Mouse (Mus musculus): ENCODE results near the gene Rnf141. TPM values are rescaled to one million over a fixed set of nuclear protein-coding genes. Genes with fewer than 3 reads are reported as not detected.
A peak's percentile ranks its signal among the peaks of the same experiment; 100 is the strongest.

The Rnf141 gene
- 29.0 and 30.7 TPM in 2 replicates for polyA plus RNA-seq (2015; fragmentation: Nextera tagmentation; extraction: Ambion mirVana)

GRCm38 (mm10) chr7:110843916-110844874 is at the start of gene Rnf141:
Gene Rnf141 (minus strand): TSS chr7:110844457.
- Histone ChIP-seq H3K27ac (ENCODE audit: low read length) (peak within 1 kb of the TSS; percentile 99), H3K27me3 (ENCODE audit: control insufficient read depth, insufficient read depth, low read depth, low read length) (no peaks in the 10 kb centered on the region), H3K36me3 (ENCODE audit: control insufficient read depth, insufficient read depth) (no peaks in the 10 kb centered on the region), H3K9me3 (replicated peaks; ENCODE audit: control insufficient read depth, low read length) (no peaks in the 10 kb centered on the region), H3K4me1 (ENCODE audit: control insufficient read depth, low read depth, low read length) (peaks cover 26% of the 10 kb centered on the region), H3K4me3 (ENCODE audit: low read depth, low read length) (peak within 1 kb of the TSS; percentile 92), H3K4me2 (ENCODE audit: low read depth, low read length) (peak within 1 kb of the TSS; percentile 85), H3K9ac (ENCODE audit: low read depth, low read length) (peak within 1 kb of the TSS; percentile 95)
- under 1% methylated on average over 42 of the region's 42 CpGs for WGBS (ENCODE audit: insufficient replicate concordance)
- ATAC-seq (ENCODE audit: low read depth): peak; percentile 88

DNA sequence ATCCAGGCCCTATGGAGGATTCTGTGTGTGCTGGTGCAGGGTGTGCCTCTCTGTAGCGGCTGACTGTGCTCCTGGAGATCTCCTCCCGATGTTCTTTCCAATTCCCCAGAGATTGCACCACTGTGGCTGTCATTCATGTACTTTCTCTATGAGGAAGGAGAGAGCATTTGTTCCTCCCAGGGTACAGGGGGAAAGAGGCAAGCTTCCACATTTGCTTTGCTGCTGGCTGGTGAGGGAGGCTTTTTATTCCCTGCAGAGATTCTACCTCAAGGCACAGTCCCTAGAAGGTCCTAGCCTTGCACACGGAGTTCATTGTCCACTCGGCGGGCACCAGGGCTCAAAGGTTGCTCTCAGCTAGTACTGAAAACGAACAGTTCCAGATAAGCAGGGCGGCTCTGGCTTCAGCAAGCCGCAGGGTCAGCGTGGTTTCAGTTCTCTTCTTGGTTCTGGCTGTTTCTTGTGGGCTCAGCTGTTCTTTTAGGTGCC is 47.3 kb upstream of the Rnf141 start:
- ATAC-seq (ENCODE audit: low read depth): peak; percentile 62
- peak overlapping the region; percentile 75 for H3K27ac ChIP-seq (ENCODE audit: low read length)
- 11% methylated on average over 9 of the region's 9 CpGs for WGBS (ENCODE audit: insufficient replicate concordance)
- H3K4me1 ChIP-seq (ENCODE audit: control insufficient read depth, low read depth, low read length): peaks cover 13% of the 10 kb centered on the region
- H3K9ac ChIP-seq (ENCODE audit: low read depth, low read length): peak overlapping the region; percentile 48; the same call in 1 of the 2 replicates
- H3K27me3 ChIP-seq (ENCODE audit: control insufficient read depth, insufficient read depth, low read depth, low read length): no peaks in the 10 kb centered on the region
- H3K4me2 ChIP-seq (ENCODE audit: low read depth, low read length): peak overlapping the region; percentile 48
- H3K4me3 ChIP-seq (ENCODE audit: low read depth, low read length): no peak overlapping the region
- H3K9me3 ChIP-seq (replicated peaks; ENCODE audit: control insufficient read depth, low read length): no peaks in the 10 kb centered on the region
- no peaks in the 10 kb centered on the region for H3K36me3 ChIP-seq (ENCODE audit: control insufficient read depth, insufficient read depth)

- ATAC-seq (ENCODE audit: low read depth): peak; percentile 67
- H3K4me2 ChIP-seq (ENCODE audit: low read depth, low read length): no peak overlapping the region
- no peak overlapping the region for H3K4me3 ChIP-seq (ENCODE audit: low read depth, low read length)
- no peaks in the 10 kb centered on the region for H3K36me3 ChIP-seq (ENCODE audit: control insufficient read depth, insufficient read depth)
- H3K27me3 ChIP-seq (ENCODE audit: control insufficient read depth, insufficient read depth, low read depth, low read length): no peaks in the 10 kb centered on the region
- peak overlapping the region; percentile 10; the same call in 1 of the 2 replicates for H3K27ac ChIP-seq (ENCODE audit: low read length)
- H3K9me3 ChIP-seq (replicated peaks; ENCODE audit: control insufficient read depth, low read length): no peaks in the 10 kb centered on the region
- H3K9ac ChIP-seq (ENCODE audit: low read depth, low read length): no peak overlapping the region
- WGBS (ENCODE audit: insufficient replicate concordance): 60% methylated on average over 2 of the region's 2 CpGs
- H3K4me1 ChIP-seq (ENCODE audit: control insufficient read depth, low read depth, low read length): peaks cover 3% of the 10 kb centered on the region
Measured at GRCm38 (mm10) chr7:110881746-110882333, 37.6 kb upstream of the Rnf141 start.

GRCm38 (mm10) chr7:110878028-110878427 is 33.8 kb upstream of the Rnf141 start:
- 52% methylated on average over 4 of the region's 4 CpGs for WGBS (ENCODE audit: insufficient replicate concordance)
- H3K36me3 ChIP-seq (ENCODE audit: control insufficient read depth, insufficient read depth): no peaks in the 10 kb centered on the region
- no peak overlapping the region for H3K9ac ChIP-seq (ENCODE audit: low read depth, low read length)
- H3K27me3 ChIP-seq (ENCODE audit: control insufficient read depth, insufficient read depth, low read depth, low read length): no peaks in the 10 kb centered on the region
- no peak for ATAC-seq (ENCODE audit: low read depth)
- H3K4me1 ChIP-seq (ENCODE audit: control insufficient read depth, low read depth, low read length): peaks cover 7% of the 10 kb centered on the region
- no peaks in the 10 kb centered on the region for H3K9me3 ChIP-seq (replicated peaks; ENCODE audit: control insufficient read depth, low read length)
- no peak overlapping the region for H3K4me3 ChIP-seq (ENCODE audit: low read depth, low read length)
- no peak overlapping the region for H3K4me2 ChIP-seq (ENCODE audit: low read depth, low read length)
- peak overlapping the region; percentile 25; the same call in 1 of the 2 replicates for H3K27ac ChIP-seq (ENCODE audit: low read length)

GRCm38 (mm10) chr7:110876965-110877364 is 32.7 kb upstream of the Rnf141 start:
- 24% methylated on average over 4 of the region's 4 CpGs for WGBS (ENCODE audit: insufficient replicate concordance)
- H3K27ac ChIP-seq (ENCODE audit: low read length): peak overlapping the region; percentile 6; the same call in 1 of the 2 replicates

GRCm38 (mm10) chr7:110868807-110869206 is 24.6 kb upstream of the Rnf141 start:
- no peaks in the 10 kb centered on the region for H3K27me3 ChIP-seq (ENCODE audit: control insufficient read depth, insufficient read depth, low read depth, low read length)
- no peak overlapping the region for H3K4me3 ChIP-seq (ENCODE audit: low read depth, low read length)
- H3K9ac ChIP-seq (ENCODE audit: low read depth, low read length): no peak overlapping the region
- WGBS (ENCODE audit: insufficient replicate concordance): 71% methylated on average over 5 of the region's 5 CpGs
- no peaks in the 10 kb centered on the region for H3K36me3 ChIP-seq (ENCODE audit: control insufficient read depth, insufficient read depth)
- H3K4me1 ChIP-seq (ENCODE audit: control insufficient read depth, low read depth, low read length): no peaks in the 10 kb centered on the region
- no peak for ATAC-seq (ENCODE audit: low read depth)
- H3K27ac ChIP-seq (ENCODE audit: low read length): no peak overlapping the region
- H3K9me3 ChIP-seq (replicated peaks; ENCODE audit: control insufficient read depth, low read length): no peaks in the 10 kb centered on the region
- H3K4me2 ChIP-seq (ENCODE audit: low read depth, low read length): no peak overlapping the region

More at GRCm38 (mm10) chr7:110876965-110877364, 32.7 kb upstream of the Rnf141 start:
- Histone ChIP-seq H3K4me1 (ENCODE audit: control insufficient read depth, low read depth, low read length) (peaks cover 6% of the 10 kb centered on the region), H3K9ac (ENCODE audit: low read depth, low read length) (no peak overlapping the region), H3K27me3 (ENCODE audit: control insufficient read depth, insufficient read depth, low read depth, low read length) (no peaks in the 10 kb centered on the region), H3K36me3 (ENCODE audit: control insufficient read depth, insufficient read depth) (no peaks in the 10 kb centered on the region), H3K4me3 (ENCODE audit: low read depth, low read length) (no peak overlapping the region), H3K9me3 (replicated peaks; ENCODE audit: control insufficient read depth, low read length) (no peaks in the 10 kb centered on the region), H3K4me2 (ENCODE audit: low read depth, low read length) (no peak overlapping the region)
- ATAC-seq (ENCODE audit: low read depth): peak; percentile 34; the same call in 1 of the 2 replicates

DNA sequence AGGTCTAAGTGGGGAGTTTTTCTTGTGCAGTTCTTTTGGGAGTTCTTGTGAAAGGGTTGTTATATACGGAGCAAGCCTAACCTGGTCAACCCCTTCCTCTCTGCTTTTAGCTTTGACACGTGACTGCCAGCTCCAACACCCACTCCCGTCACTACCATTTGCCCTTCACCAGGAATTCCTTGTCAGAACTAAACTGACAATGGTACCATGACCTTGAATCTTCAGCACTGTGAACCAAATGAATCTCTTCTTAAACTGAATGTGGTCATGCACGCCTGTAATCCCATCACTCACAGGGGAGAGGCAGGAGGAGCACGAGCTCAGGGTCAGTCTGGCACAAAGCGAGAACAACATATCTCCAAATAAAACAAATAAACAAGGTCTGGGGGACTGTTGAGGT is 22.9 kb upstream of the Rnf141 start:
- H3K4me2 ChIP-seq (ENCODE audit: low read depth, low read length): no peak overlapping the region
- no peak overlapping the region for H3K4me3 ChIP-seq (ENCODE audit: low read depth, low read length)
- ATAC-seq (ENCODE audit: low read depth): no peak
- 76% methylated on average over 6 of the region's 6 CpGs for WGBS (ENCODE audit: insufficient replicate concordance)
- H3K4me1 ChIP-seq (ENCODE audit: control insufficient read depth, low read depth, low read length): no peaks in the 10 kb centered on the region
- H3K27me3 ChIP-seq (ENCODE audit: control insufficient read depth, insufficient read depth, low read depth, low read length): no peaks in the 10 kb centered on the region
- no peak overlapping the region for H3K9ac ChIP-seq (ENCODE audit: low read depth, low read length)
- no peaks in the 10 kb centered on the region for H3K9me3 ChIP-seq (replicated peaks; ENCODE audit: control insufficient read depth, low read length)
- no peaks in the 10 kb centered on the region for H3K36me3 ChIP-seq (ENCODE audit: control insufficient read depth, insufficient read depth)
- H3K27ac ChIP-seq (ENCODE audit: low read length): no peak overlapping the region

DNA sequence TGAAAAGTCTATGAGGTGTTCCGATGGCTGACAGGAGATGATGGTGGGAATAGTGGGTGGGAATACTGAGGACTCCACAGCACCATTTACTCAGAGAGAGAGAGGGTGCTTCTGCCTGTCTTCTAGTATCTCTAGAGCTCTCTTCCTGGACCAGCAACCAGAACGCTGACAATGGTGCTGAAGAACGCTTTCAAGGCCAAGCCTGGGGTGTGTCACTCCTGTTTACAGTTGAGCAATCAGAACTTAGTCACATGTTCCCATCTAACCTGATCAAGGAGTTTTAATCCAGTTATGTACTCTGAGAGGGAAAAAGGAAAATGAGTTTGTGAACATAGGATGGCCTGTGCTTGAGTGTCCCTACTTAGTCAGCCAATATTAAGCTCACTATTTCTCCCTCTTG is 21.8 kb upstream of the Rnf141 start:
- whole genome bisulfite sequencing (ENCODE audit: insufficient replicate concordance): 86% methylated on average over 3 of the region's 3 CpGs
- no peak for ATAC-seq (ENCODE audit: low read depth)

More for the DNA sequence above, 21.8 kb upstream of the Rnf141 start:
- H3K9me3 ChIP-seq (replicated peaks; ENCODE audit: control insufficient read depth, low read length): no peaks in the 10 kb centered on the region
- H3K4me3 ChIP-seq (ENCODE audit: low read depth, low read length): no peak overlapping the region
- H3K36me3 ChIP-seq (ENCODE audit: control insufficient read depth, insufficient read depth): no peaks in the 10 kb centered on the region
- no peaks in the 10 kb centered on the region for H3K4me1 ChIP-seq (ENCODE audit: control insufficient read depth, low read depth, low read length)
- H3K27me3 ChIP-seq (ENCODE audit: control insufficient read depth, insufficient read depth, low read depth, low read length): no peaks in the 10 kb centered on the region
- H3K4me2 ChIP-seq (ENCODE audit: low read depth, low read length): no peak overlapping the region
- H3K9ac ChIP-seq (ENCODE audit: low read depth, low read length): no peak overlapping the region
- no peak overlapping the region for H3K27ac ChIP-seq (ENCODE audit: low read length)
